Mouse (Mus musculus): ENCODE measurements around the gene Syncrip.

DNA sequence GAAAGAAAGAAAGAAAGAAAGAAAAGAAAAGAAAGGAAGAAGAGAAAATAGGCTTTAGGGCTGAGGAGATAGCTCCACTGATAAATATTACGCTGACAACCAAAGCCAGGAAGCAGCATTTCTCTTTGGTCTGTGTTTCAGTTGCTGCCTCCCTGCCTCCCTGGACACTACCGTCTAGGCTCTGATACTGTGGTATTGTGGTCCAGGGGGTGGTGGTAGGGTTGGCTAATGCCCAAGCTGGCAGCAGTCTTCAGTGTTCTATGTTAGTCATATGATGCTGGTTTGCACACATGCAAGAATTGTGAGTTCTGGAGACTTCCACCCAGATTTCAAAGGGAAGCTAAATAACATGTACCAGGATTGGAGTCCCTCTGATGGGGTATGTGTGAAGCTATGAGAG is 17.7 kb upstream of the Syncrip start:
- TF ChIP-seq POLR2A (IDR thresholded peaks at IDR 0.05; ENCODE audit: borderline replicate concordance, insufficient read depth, low read length) = no peak
- TF ChIP-seq CTCF (IDR thresholded peaks at IDR 0.05; ENCODE audit: borderline replicate concordance, insufficient read depth, low read depth, low read length) = no peak

Measured in cerebellum, adult 2 months (tissue).